ENCODE assay signal across 8 mouse cellular contexts in the genomic region with DNA sequence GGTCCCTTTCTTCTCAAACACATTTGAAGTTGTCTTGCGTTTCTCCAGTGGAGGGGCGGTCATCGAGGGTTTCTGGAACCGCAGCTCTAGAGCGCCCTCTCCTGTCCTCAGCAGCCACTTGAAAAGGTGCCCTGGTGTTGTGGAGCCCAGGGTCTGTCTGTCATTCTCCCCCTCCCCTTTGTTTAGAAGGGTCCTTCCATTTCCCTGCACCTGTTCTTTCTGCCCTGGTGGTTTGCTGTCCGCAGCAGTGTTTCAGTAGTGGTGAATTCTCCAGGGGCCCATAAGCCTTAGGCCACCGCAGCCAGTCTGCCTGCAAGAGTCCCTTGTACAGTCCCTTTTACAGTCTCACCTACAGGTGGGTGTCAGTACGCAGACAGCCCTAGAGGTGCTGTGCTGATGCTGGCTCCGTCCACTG.
DNase-seq lines count a peak whose midpoint lies in the region; ATAC-seq and TF ChIP-seq lines count a peak whose summit lies in the region.

No protein-coding gene starts in this region.

- no peaks in the 10 kb centered on the region for H3K27me3 ChIP-seq in forebrain, embryonic 12.5 days
- H3K27me3 ChIP-seq in forebrain, embryonic 10.5 days (ENCODE audit: poor library complexity, severe bottlenecking), result no peaks in the 10 kb centered on the region
- H3K27me3 ChIP-seq in stomach, postnatal 0 days (ENCODE audit: control insufficient read depth, insufficient read depth, low read length), result no peaks in the 10 kb centered on the region

- peak; percentile 61 for TF ChIP-seq CTCF in stomach, postnatal 0 days (IDR thresholded peaks at IDR 0.05; ENCODE audit: low read depth)

- no peaks in the 10 kb centered on the region for H3K36me3 ChIP-seq in forebrain, embryonic 12.5 days (replicated peaks)
- H3K36me3 ChIP-seq in forebrain, embryonic 10.5 days (replicated peaks), result no peaks in the 10 kb centered on the region
- H3K36me3 ChIP-seq in stomach, postnatal 0 days (ENCODE audit: control insufficient read depth, insufficient read depth, low read length), result no peaks in the 10 kb centered on the region

- DNase-seq in forebrain, embryonic 10.5 days (ENCODE audit: extremely low spot score, low spot score), result no peak
- DNase-seq in right cerebral cortex, adult 18-20 months, result peak; percentile 35
- no peak for DNase-seq in right cerebral cortex, postnatal 25 days
- peak; percentile 36 for DNase-seq in embryo, embryonic 10 days (ENCODE audit: low spot score)
- peak; percentile 24 to 42 for DNase-seq in kidney, postnatal 25 days
- DNase-seq in lung, postnatal 25 days (ENCODE audit: low spot score), result peak; percentile 35
- DNase-seq in stomach, postnatal 0 days (ENCODE audit: low spot score), result peak; percentile 32

- no peak overlapping the region for H3K4me3 ChIP-seq in forebrain, embryonic 12.5 days (replicated peaks)
- no peak overlapping the region for H3K4me3 ChIP-seq in forebrain, embryonic 10.5 days
- no peak overlapping the region for H3K4me3 ChIP-seq in stomach, postnatal 0 days (ENCODE audit: low read depth, low read length)

- 67% methylated on average over 9 of the region's 9 CpGs for WGBS in forebrain, embryonic 12.5 days
- WGBS in forebrain, embryonic 10.5 days, result 71% methylated on average over 9 of the region's 9 CpGs
- WGBS in stomach, postnatal 0 days, result 71% methylated on average over 9 of the region's 9 CpGs

- no peak overlapping the region for H3K27ac ChIP-seq in forebrain, embryonic 12.5 days
- no peak overlapping the region for H3K27ac ChIP-seq in forebrain, embryonic 10.5 days
- H3K27ac ChIP-seq in stomach, postnatal 0 days (replicated peaks), result no peak overlapping the region

- ATAC-seq in forebrain, embryonic 12.5 days (ENCODE audit: low FRiP score), result 0 out of 2 replicates have a peak, but pooled peaks have one; percentile 27
- ATAC-seq in stomach, postnatal 0 days (ENCODE audit: low FRiP score, low TSS enrichment), result peak; percentile 26; the same call in 1 of the 2 replicates

- H3K4me1 ChIP-seq in forebrain, embryonic 12.5 days, result peaks cover 15% of the 10 kb centered on the region
- peaks cover 25% of the 10 kb centered on the region for H3K4me1 ChIP-seq in forebrain, embryonic 10.5 days
- H3K4me1 ChIP-seq in stomach, postnatal 0 days (replicated peaks; ENCODE audit: control insufficient read depth, insufficient read depth), result no peaks in the 10 kb centered on the region

- no peak for TF ChIP-seq EP300 in stomach, postnatal 0 days (optimal IDR thresholded peaks at IDR 0.05)

- H3K9me3 ChIP-seq in forebrain, embryonic 12.5 days, result no peaks in the 10 kb centered on the region
- H3K9me3 ChIP-seq in forebrain, embryonic 10.5 days, result no peaks in the 10 kb centered on the region
- no peaks in the 10 kb centered on the region for H3K9me3 ChIP-seq in stomach, postnatal 0 days (ENCODE audit: control insufficient read depth, low read length)

- no peak overlapping the region for H3K9ac ChIP-seq in forebrain, embryonic 12.5 days
- no peak overlapping the region for H3K9ac ChIP-seq in stomach, postnatal 0 days (ENCODE audit: low read length)

- no peak overlapping the region for H3K4me2 ChIP-seq in forebrain, embryonic 12.5 days
- H3K4me2 ChIP-seq in stomach, postnatal 0 days (replicated peaks; ENCODE audit: low read depth), result no peak overlapping the region

Comparison
In these comparisons a context has a peak if more than half of its experiments do, and no peak if none do; other contexts are left out.
1. DNase-seq: peak in right cerebral cortex, adult 18-20 months (single experiment), embryo, embryonic 10 days (single experiment), kidney, postnatal 25 days (2 of 2), lung, postnatal 25 days (single experiment) and stomach, postnatal 0 days (single experiment); none in forebrain, embryonic 10.5 days (single experiment) and right cerebral cortex, postnatal 25 days (single experiment).